Mouse (Mus musculus): ENCODE results near the gene Smarca4.

DNA sequence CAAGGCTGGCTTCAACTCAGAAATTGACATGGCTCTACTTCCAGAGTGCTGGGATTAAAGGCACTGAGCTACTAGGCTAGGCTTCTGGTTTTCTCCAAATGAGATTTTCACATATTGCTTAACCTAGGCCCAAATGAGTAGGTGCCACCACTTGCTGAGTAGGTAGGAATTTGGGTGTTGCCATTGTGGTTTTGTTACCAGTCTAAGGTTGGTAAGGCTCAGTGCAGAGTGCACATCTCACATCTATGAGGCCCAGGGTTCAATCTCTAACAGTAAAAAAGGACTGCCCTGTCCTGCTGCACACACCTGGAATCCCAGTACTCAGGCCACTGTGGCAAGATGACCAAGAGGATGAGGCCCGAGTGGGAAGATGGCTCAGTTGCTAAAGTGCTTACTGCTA lies 30.6 kb upstream of the Smarca4 start:
- TF ChIP-seq CTCF (IDR thresholded peaks at IDR 0.05; ENCODE audit: low read depth, low read length) (no peak), POLR2A (IDR thresholded peaks at IDR 0.05; ENCODE audit: extremely low read depth, insufficient read depth, low read length) (no peak)

Measured in liver, adult 2 months (tissue).